Mouse (Mus musculus): ENCODE data around the gene Ggt7.
"Not testable (repeated sequence)": the region's sequence is repeated elsewhere in the genome, so short reads cannot be mapped to it uniquely, and the experiment has no call there.

The Ggt7 gene

GRCm38 (mm10) chr2:155507721-155508470, 10.1 kb downstream of the Ggt7 start:
- DNase-seq (ENCODE audit: low spot score), result no peak

- no peak for DNase-seq (ENCODE audit: low spot score)
These were observed 12.2 kb downstream of the Ggt7 start for GRCm38 (mm10) chr2:155505811-155506210.

- DNase-seq (ENCODE audit: low spot score), result no peak
These were observed 13.3 kb downstream of the Ggt7 start for GRCm38 (mm10) chr2:155504440-155505355.

DNA sequence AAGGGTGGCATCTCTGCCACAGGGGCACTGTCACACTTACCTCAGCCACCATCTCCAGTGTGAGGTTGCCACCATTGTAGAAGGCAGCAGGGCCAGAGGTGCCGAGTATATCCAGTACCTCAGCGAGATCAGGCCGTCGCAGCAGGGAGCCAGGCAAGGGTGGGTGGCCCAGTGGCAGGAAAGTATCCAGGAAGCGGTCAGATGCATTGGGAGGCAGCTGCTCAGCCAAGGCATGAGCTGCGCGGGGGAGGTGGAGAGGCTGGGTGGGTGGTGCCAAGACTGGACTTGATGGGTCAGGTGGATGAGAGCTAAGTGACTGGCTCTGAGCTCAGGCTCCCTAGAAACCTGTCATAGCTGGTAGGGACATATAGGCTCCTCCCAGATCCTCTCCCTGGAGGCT, 15.4 kb downstream of the Ggt7 start:
- DNase-seq (ENCODE audit: low spot score), result peak; percentile 44

DNA sequence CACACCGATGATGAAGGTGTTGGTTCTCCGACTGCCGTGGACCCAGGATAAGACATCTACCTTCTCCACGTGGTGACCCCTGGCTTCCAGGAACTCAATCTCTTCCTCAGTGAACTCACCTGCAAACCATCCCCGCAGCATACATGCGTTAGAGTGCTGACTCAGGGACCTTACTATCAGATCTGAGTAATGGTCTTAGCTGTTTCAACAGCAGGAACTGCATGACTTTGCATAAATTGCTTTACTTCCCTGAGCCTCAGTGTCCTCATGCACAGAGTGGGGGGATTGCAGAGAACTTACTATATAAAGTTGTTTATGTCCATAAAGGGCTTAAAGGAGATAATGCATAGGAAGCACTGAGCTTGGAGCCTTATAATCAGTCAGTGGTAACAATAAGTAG, 27.0 kb downstream of the Ggt7 start:
- DNase-seq (ENCODE audit: low spot score), result no peak

- DNase-seq (ENCODE audit: low spot score), result peak; percentile 79
These were observed 36.0 kb downstream of the Ggt7 start for GRCm38 (mm10) chr2:155482021-155482420.

GRCm38 (mm10) chr2:155473570-155474088, 44.4 kb downstream of the Ggt7 start, which contains the start of gene Ncoa6:
Ncoa6 (minus strand) TSS chr2:155473894.
- DNase-seq (ENCODE audit: low spot score), result peak; percentile 84

GRCm38 (mm10) chr2:155472671-155473569, 45.1 kb downstream of the Ggt7 start:
- DNase-seq (ENCODE audit: low spot score), result peak; percentile 70

- no peak for DNase-seq (ENCODE audit: low spot score)
These were observed 51.2 kb downstream of the Ggt7 start for GRCm38 (mm10) chr2:155466861-155467260.

- DNase-seq (ENCODE audit: low spot score), result no peak
These were observed 64.4 kb downstream of the Ggt7 start for GRCm38 (mm10) chr2:155453591-155453990.

GRCm38 (mm10) chr2:155451256-155451655, 66.8 kb downstream of the Ggt7 start:
- DNase-seq (ENCODE audit: low spot score), result no peak

GRCm38 (mm10) chr2:155447906-155448305, 70.1 kb downstream of the Ggt7 start:
- DNase-seq (ENCODE audit: low spot score), result not testable (repeated sequence)

- DNase-seq (ENCODE audit: low spot score), result no peak
These were observed 74.6 kb downstream of the Ggt7 start for GRCm38 (mm10) chr2:155443446-155443845.

DNA sequence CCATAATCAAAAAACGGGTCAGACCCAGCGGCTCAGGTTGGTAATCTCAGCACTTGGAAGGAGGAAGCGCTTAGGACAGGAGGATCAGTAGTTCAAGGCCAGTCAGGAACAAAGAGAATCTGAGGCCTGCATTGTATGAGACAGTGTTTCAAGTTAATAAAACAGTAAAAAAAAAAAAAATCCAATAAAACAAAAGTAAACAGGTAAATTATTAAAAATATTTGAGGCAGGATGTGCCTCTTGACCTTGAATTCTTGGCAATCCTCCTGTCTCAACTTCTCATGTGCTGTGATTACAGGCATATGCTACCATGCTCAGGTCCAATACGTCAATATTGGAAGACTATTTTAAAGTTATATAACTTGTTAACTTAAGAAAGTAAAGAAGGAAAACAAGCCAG, 75.1 kb downstream of the Ggt7 start:
- no peak for DNase-seq (ENCODE audit: low spot score)
